Mouse (Mus musculus) forebrain, embryonic 13.5 days (tissue): ENCODE data around the gene Hoxb6. TPM values are rescaled to one million over a fixed set of nuclear protein-coding genes. Genes with fewer than 3 reads are reported as not detected.
A peak's percentile ranks its signal among the peaks of the same experiment; 100 is the strongest.

ENCODE experiments used
- ATAC-seq: fragments of 200-750 bp; cut with Nextera tagmentation; 2 replicates; pipeline ENCODE4 v1.8.0; 2017
- H3K27ac ChIP-seq: fragments of 300-500 bp; sonication (generic); 2 replicates; pipeline ENCODE4 v1.5.1; 2015; ENCODE audit warnings: inconsistent platforms, mild to moderate bottlenecking, moderate library complexity
- H3K27me3 ChIP-seq: fragments of 300-500 bp; sonication (generic); 2 replicates; pipeline ENCODE4 v1.6.1; 2015; ENCODE audit warnings: mild to moderate bottlenecking, inconsistent platforms
- H3K36me3 ChIP-seq: fragments of 300-500 bp; sonication (generic); 2 replicates; pipeline ENCODE4 v1.6.1; 2015; ENCODE audit warnings: mild to moderate bottlenecking, inconsistent platforms; ENCODE audit not compliant: poor library complexity, severe bottlenecking
- H3K4me1 ChIP-seq: fragments of 300-500 bp; sonication (generic); 2 replicates; pipeline ENCODE4 v1.6.1; 2015; ENCODE audit warnings: inconsistent platforms
- H3K4me2 ChIP-seq: fragments of 300-500 bp; sonication (generic); 2 replicates; pipeline ENCODE4 v1.6.1; 2015; ENCODE audit warnings: inconsistent platforms, mild to moderate bottlenecking, moderate library complexity
- H3K4me3 ChIP-seq: fragments of 300-500 bp; sonication (generic); 2 replicates; pipeline ENCODE4 v1.5.1; 2015; ENCODE audit warnings: mild to moderate bottlenecking, inconsistent platforms
- H3K9ac ChIP-seq: fragments of 300-500 bp; sonication (generic); 2 replicates; pipeline ENCODE4 v1.6.1; 2015; ENCODE audit warnings: mild to moderate bottlenecking, inconsistent platforms
- H3K9me3 ChIP-seq: fragments of 300-500 bp; sonication (generic); replicated peaks from 2 replicates; pipeline ENCODE4 v1.6.1; 2016; ENCODE audit warnings: inconsistent platforms
- WGBS: fragments of 180-500 bp; shearing (Covaris S2); methylation state at CpG from one replicate; pipeline ENCODE4 v1.1.7; 2015; 5-methylcytosine and 5-hydroxymethylcytosine counted together
- polyA plus RNA-seq: library from polyadenylated mRNA; unstranded; fragments of >200 nt; fragmentation: Nextera tagmentation; extraction: Ambion mirVana; gene quantifications from 2 replicates; pipeline ENCODE4 v1.2.1, GENCODE M21; 2015

The Hoxb6 gene
- polyA plus RNA-seq, 1 experiment from 2014 or later: not detected

- Histone ChIP-seq H3K27me3 (peaks cover 99% of the 10 kb centered on the region), H3K27ac (no peak overlapping the region), H3K36me3 (no peaks in the 10 kb centered on the region), H3K4me3 (no peak overlapping the region), H3K9me3 (no peaks in the 10 kb centered on the region), H3K4me2 (peak overlapping the region; percentile 12; the same call in 1 of the 2 replicates), H3K4me1 (peaks cover 4% of the 10 kb centered on the region; the same call in 1 of the 2 replicates), H3K9ac (no peak overlapping the region)
- under 1% methylated on average over 57 of the region's 58 CpGs for WGBS
- no peak for ATAC-seq
These were observed 20.0 kb upstream of the Hoxb6 start for GRCm38 (mm10) chr11:96272024-96272921.

- no peak overlapping the region for H3K27ac ChIP-seq
- H3K9ac ChIP-seq: no peak overlapping the region
- no peaks in the 10 kb centered on the region for H3K9me3 ChIP-seq
- H3K4me2 ChIP-seq: no peak overlapping the region
- no peaks in the 10 kb centered on the region for H3K36me3 ChIP-seq
- no peak overlapping the region for H3K4me3 ChIP-seq
- WGBS: 3% methylated on average over 10 of the region's 10 CpGs
- no peak for ATAC-seq
- H3K4me1 ChIP-seq: peaks cover 4% of the 10 kb centered on the region; the same call in 1 of the 2 replicates
- H3K27me3 ChIP-seq: peaks cover 99% of the 10 kb centered on the region
These were observed 17.8 kb upstream of the Hoxb6 start for GRCm38 (mm10) chr11:96274428-96274827.

- Histone ChIP-seq H3K36me3 (no peaks in the 10 kb centered on the region), H3K4me2 (no peak overlapping the region), H3K4me1 (peaks cover 4% of the 10 kb centered on the region; the same call in 1 of the 2 replicates), H3K27me3 (peaks cover 99% of the 10 kb centered on the region), H3K9me3 (no peaks in the 10 kb centered on the region), H3K27ac (no peak overlapping the region), H3K9ac (no peak overlapping the region), H3K4me3 (no peak overlapping the region)
- no peak for ATAC-seq
- WGBS: 5% methylated on average over 4 of the region's 4 CpGs
These were observed 16.4 kb upstream of the Hoxb6 start for GRCm38 (mm10) chr11:96275896-96276295.

GRCm38 (mm10) chr11:96277151-96278044 is 14.9 kb upstream of the Hoxb6 start:
- H3K36me3 ChIP-seq: no peaks in the 10 kb centered on the region
- H3K9me3 ChIP-seq: no peaks in the 10 kb centered on the region
- no peak overlapping the region for H3K4me3 ChIP-seq
- no peak overlapping the region for H3K9ac ChIP-seq
- peaks cover 2% of the 10 kb centered on the region; the same call in 1 of the 2 replicates for H3K4me1 ChIP-seq
- H3K27me3 ChIP-seq: peaks cover 99% of the 10 kb centered on the region
- H3K4me2 ChIP-seq: no peak overlapping the region
- no peak for ATAC-seq
- no peak overlapping the region for H3K27ac ChIP-seq
- 2% methylated on average over 35 of the region's 35 CpGs for WGBS

DNA sequence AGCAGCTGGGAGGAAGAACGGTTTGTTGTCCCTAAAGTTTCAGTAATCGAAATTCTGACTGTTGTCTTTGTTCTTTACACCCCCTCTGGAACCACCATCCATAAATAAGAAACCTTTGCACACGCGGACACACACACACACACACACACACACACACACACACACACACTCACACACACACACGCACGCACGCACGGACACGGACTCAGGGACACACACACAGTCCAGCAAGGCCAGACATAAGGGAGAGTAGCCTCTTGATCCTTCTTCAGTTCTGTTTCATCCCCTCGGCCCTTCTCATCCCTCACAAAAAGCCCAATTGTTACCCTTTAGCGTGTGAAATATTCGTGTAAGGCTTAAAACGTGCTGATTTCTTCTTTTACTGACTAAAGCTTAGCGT is 14.0 kb upstream of the Hoxb6 start:
- Histone ChIP-seq H3K4me1 (no peaks in the 10 kb centered on the region), H3K9me3 (no peaks in the 10 kb centered on the region), H3K36me3 (no peaks in the 10 kb centered on the region), H3K9ac (no peak overlapping the region), H3K27ac (no peak overlapping the region), H3K27me3 (peaks cover 99% of the 10 kb centered on the region), H3K4me3 (no peak overlapping the region), H3K4me2 (no peak overlapping the region)
- 22% methylated on average over 14 of the region's 14 CpGs for WGBS
- no peak for ATAC-seq

DNA sequence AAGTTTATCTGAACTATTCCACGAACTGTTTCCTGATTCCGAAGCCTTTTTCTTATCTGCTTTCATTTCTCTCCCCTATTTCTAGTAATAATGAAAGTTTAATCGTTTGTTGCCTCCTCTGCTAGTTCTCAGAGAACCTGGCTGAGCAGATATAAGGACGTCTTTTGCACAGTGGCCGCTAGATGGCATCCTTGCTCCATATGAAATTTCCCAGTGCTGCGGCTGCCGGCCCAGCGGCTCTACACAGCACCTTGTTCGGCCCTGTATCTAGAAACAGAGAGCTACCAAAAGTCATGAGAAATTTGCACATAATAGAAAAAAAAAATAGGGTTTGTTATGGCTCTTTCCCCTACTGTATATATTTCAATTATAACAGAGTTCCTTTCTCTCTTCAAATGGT is 13.5 kb upstream of the Hoxb6 start:
- Histone ChIP-seq H3K27me3 (peaks cover 99% of the 10 kb centered on the region), H3K4me3 (no peak overlapping the region), H3K4me1 (no peaks in the 10 kb centered on the region), H3K4me2 (no peak overlapping the region), H3K9me3 (no peaks in the 10 kb centered on the region), H3K36me3 (no peaks in the 10 kb centered on the region), H3K27ac (no peak overlapping the region), H3K9ac (no peak overlapping the region)
- WGBS: under 1% methylated on average over 9 of the region's 9 CpGs
- 0 out of 2 replicates have a peak, but pooled peaks have one; percentile 50 for ATAC-seq

DNA sequence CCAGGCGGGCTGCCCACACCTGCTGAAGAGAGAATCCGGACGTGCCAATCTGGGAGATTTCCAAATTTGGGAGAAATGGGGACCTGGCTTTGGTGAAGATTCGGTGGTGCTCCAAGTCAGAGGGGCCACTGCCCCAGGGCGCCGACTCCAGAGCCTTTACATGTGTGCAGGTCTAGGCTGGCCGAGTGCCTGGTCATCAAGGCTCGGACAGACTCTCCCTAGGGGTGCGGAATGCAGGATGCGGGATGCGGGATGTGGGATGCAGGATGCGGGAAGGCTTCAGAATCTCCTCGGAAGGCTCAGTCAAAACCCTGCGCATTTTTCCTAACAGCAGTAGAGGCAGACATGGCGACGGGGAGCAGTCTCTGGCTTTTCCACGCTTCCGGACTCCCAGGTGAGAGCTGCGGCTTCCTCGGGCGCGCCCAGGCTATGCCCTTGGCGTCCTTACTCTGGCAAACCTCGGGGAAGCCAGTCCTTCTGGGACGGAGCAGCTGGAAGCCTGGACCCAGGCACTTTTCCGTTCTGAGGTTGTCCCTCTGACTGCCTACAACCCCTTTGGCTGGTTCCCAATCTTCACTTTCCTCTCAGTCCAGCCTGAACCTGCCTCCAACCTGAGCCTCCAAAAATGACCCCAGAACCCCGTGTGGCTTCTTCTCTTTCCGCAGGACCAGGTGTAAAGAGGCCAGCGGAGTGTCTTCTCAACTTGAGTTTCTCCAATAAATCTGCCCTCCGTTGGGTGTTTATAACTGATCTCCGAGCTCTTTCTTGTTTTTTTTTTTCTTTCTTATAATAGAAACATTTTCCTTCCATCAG is 12.6 kb upstream of the Hoxb6 start:
- Histone ChIP-seq H3K27me3 (peaks cover 99% of the 10 kb centered on the region), H3K36me3 (no peaks in the 10 kb centered on the region), H3K4me2 (no peak overlapping the region), H3K27ac (no peak overlapping the region), H3K4me1 (peaks cover 5% of the 10 kb centered on the region; the same call in 1 of the 2 replicates), H3K9ac (no peak overlapping the region), H3K9me3 (no peaks in the 10 kb centered on the region), H3K4me3 (no peak overlapping the region)
- 2% methylated on average over 31 of the region's 31 CpGs for WGBS
- ATAC-seq: no peak

DNA sequence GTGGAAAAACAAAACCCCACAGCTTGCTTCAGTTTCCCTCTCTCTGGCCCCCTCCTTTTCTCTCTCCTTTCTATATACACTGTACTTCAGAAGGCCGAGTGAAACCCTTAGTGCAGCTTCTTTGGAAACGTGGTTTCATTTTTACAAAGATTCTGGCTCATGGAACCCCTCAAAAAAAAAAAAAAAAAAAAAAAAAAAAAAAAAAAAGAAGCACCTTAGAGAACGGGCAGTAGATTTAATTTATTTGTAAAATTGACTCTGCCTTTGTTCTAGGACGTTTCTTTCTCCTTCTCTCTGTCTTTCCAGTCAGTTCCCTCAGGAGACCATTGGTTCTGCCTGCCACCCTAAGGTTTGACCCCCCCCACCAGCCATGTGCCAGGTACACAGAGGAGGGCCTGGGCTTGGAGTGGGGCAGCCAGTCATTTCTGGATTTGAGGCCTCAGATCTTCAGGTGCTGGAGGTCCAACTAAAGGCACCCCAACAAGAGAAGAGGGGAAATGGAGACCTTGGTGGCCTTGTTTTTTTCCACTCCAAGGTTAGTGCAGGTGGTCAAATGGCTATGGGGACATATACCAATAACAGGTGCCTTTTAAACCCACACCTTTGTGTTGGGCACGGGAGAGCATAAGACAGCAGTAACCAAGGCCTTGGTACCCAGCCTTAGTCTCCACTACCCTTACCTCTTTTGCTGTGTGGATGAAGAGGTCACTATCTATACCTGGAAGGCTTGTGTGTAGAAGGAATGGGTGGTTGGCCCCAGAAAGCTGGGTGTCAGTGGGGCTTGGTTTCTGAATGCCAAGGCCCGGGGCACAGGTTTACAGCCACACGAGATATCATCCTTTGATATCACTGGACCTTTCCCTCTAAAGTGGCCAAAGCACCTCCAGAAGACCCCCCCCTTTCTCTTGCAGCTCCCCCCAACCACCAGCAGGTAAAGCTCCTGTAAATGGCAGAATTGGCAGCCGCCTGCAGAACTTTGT is 11.6 kb upstream of the Hoxb6 start:
- H3K27me3 ChIP-seq: peaks cover 99% of the 10 kb centered on the region
- no peak overlapping the region for H3K27ac ChIP-seq
- H3K36me3 ChIP-seq: no peaks in the 10 kb centered on the region
- ATAC-seq: no peak
- H3K4me3 ChIP-seq: no peak overlapping the region
- WGBS: 6% methylated on average over 8 of the region's 8 CpGs
- H3K9ac ChIP-seq: no peak overlapping the region
- H3K4me2 ChIP-seq: no peak overlapping the region
- peaks cover 5% of the 10 kb centered on the region; the same call in 1 of the 2 replicates for H3K4me1 ChIP-seq
- no peaks in the 10 kb centered on the region for H3K9me3 ChIP-seq

DNA sequence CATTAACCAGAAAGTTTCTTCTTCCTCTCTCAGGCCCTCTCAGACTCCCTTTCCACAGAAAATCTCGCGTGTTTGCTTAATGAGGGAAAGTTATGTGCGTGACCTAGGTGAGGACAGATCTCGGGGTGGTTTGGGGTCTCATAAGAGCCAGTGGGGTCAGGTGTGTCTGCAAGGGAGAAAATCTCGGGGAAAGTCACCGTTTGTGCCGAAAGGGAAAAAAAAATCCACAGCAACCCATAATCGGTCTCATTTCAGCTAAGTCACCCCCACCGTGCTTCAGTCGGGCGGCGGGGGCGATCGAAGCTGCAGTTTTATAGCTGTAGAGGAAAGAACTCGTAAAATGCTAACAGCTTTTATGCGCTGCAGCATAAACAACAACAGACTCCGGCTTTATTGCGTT is 10.9 kb upstream of the Hoxb6 start:
- H3K36me3 ChIP-seq: no peaks in the 10 kb centered on the region

DNA sequence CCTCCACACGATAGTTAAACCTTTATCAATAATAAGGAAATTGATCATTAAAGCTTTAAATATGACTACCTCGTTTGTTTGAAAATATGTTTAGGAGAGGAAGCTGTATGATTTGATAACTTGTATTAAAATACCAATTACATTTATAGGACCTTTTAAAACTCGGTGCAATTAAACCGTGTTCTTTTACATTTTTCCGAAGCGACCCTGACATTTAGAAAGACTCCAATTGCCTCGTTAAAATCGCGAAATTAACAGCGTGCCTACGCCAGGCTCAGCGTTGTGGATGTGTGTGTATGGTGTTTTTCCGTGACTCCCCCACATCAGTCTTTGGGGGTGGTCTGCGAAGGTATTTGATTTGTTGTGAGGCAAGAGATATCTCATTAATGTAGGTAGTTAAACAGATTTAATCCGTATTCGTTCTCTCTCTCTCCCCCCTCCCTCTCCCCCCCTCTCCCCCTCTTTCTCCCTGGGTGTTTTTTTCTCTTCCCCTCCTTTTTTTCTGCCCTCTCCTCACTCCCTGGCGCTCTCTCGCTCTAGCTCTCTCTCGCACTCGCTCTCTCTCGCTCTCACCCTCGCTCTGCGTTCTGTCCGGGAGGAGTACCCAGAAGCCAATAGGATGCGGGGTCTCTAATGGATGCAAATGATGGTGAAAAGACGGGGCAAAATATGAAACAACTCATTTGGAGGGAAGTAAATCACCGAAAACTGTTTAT is 10.3 kb upstream of the Hoxb6 start, which contains the start of gene Hoxb8:
Hoxb8 (plus strand) TSS at position 51 of the 716 bp plus-strand sequence.
- H3K36me3 ChIP-seq: no peaks in the 10 kb centered on the region
- no peaks in the 10 kb centered on the region for H3K9me3 ChIP-seq
- no peak within 1 kb of the TSS for H3K4me2 ChIP-seq
- no peak within 1 kb of the TSS for H3K27ac ChIP-seq
- no peak for ATAC-seq
- H3K9ac ChIP-seq: no peak within 1 kb of the TSS
- WGBS: under 1% methylated on average over 27 of the region's 27 CpGs
- H3K27me3 ChIP-seq: peaks cover 99% of the 10 kb centered on the region
- no peak within 1 kb of the TSS for H3K4me3 ChIP-seq
- peaks cover 12% of the 10 kb centered on the region for H3K4me1 ChIP-seq

More for the DNA sequence above, 10.9 kb upstream of the Hoxb6 start:
- Histone ChIP-seq H3K4me1 (peaks cover 6% of the 10 kb centered on the region; the same call in 1 of the 2 replicates), H3K27ac (no peak overlapping the region), H3K4me2 (no peak overlapping the region), H3K27me3 (peaks cover 99% of the 10 kb centered on the region), H3K9ac (no peak overlapping the region), H3K4me3 (no peak overlapping the region), H3K9me3 (no peaks in the 10 kb centered on the region)
- ATAC-seq: no peak
- 5% methylated on average over 18 of the region's 18 CpGs for WGBS
